In genomic region chr4:103119229-103120027, GRCm38 (mm10) we compare ENCODE assay signal across 8 mouse cellular contexts. TPM values are rescaled to one million over a fixed set of nuclear protein-coding genes. Genes with fewer than 3 reads are reported as not detected.
DNase-seq lines count a peak whose midpoint lies in the region; ATAC-seq and TF ChIP-seq lines count a peak whose summit lies in the region.

No protein-coding gene starts in this region.

- intact Hi-C loops in left cerebral cortex, adult 2 months (cut with DNase I) = loop anchor here (2.0 to 10.0 kb wide), 2 partner anchors 193 to 355 kb away; partner anchors contain the start of gene Oma1

- 0 out of 2 replicates have a peak, but pooled peaks cover 3% of the 10 kb centered on the region for H3K36me3 ChIP-seq in hindbrain, postnatal 0 days (ENCODE audit: insufficient read depth, low read length)

- peak overlapping the region; percentile 99 for H3K27ac ChIP-seq in cortical plate, adult 2 months (ENCODE audit: insufficient read depth, low read length)
- peak overlapping the region; percentile 90 for H3K27ac ChIP-seq in hindbrain, postnatal 0 days
- peak overlapping the region; percentile 78 for H3K27ac ChIP-seq in left cerebral cortex, adult 2 months

- peak overlapping the region; percentile 91 for H3K9ac ChIP-seq in hindbrain, postnatal 0 days (replicated peaks; ENCODE audit: low read length)

- H3K9me3 ChIP-seq in hindbrain, postnatal 0 days (ENCODE audit: low read length) = no peaks in the 10 kb centered on the region

- peaks cover 7% of the 10 kb centered on the region; the same call in 1 of the 2 replicates for H3K4me1 ChIP-seq in cortical plate, adult 2 months (ENCODE audit: control insufficient read depth, insufficient read depth, low read length)
- H3K4me1 ChIP-seq in hindbrain, postnatal 0 days (ENCODE audit: insufficient read depth, low read length) = no peaks in the 10 kb centered on the region; the same call in 1 of the 2 replicates

- ATAC-seq in hindbrain, postnatal 0 days = peak; percentile 67

- peak overlapping the region; percentile 42 for H3K4me3 ChIP-seq in cortical plate, adult 2 months (ENCODE audit: insufficient read depth, low read length)
- peak overlapping the region; percentile 88 for H3K4me3 ChIP-seq in hindbrain, postnatal 0 days (ENCODE audit: low read length)
- peak overlapping the region; percentile 52 for H3K4me3 ChIP-seq in left cerebral cortex, adult 2 months

- 4% methylated on average over 72 of the region's 111 CpGs for WGBS in hindbrain, postnatal 0 days

- H3K4me2 ChIP-seq in hindbrain, postnatal 0 days (ENCODE audit: low read depth, low read length) = peak overlapping the region; percentile 91

- TF ChIP-seq CTCF in cortical plate, adult 2 months (IDR thresholded peaks at IDR 0.05; ENCODE audit: extremely low read depth, insufficient read depth, low read length) = no peak
- no peak for TF ChIP-seq CTCF in hindbrain, postnatal 0 days (IDR thresholded peaks at IDR 0.05; ENCODE audit: low read depth)
- no peak; the same call in 1 of the 2 replicates for TF ChIP-seq CTCF in left cerebral cortex, adult 2 months (IDR thresholded peaks at IDR 0.05)

- DNase-seq in ZHBTc4 (ENCODE audit: low read depth, low spot score) = peak; percentile 86
- peak; percentile 71 to 81 for DNase-seq in gastrocnemius, adult 8-10 months (ENCODE audit: low spot score in 2 of 2)
- DNase-seq in hindbrain, postnatal 0 days (ENCODE audit: low spot score) = peak; percentile 88
- DNase-seq in left cerebral cortex, adult 2 months (ENCODE audit: extremely low spot score in 1 of 2, low spot score in 2 of 2) = peak; percentile 79 to 84
- peak; percentile 87 to 93 for DNase-seq in lung, postnatal 4 days
- peak; percentile 89 for DNase-seq in retina, postnatal 1 day
- DNase-seq in thymus, postnatal 4 days = peak; percentile 93

- 0 out of 2 replicates have a peak, but pooled peaks have one; percentile 38 for TF ChIP-seq POLR2A in cortical plate, adult 2 months (IDR thresholded peaks at IDR 0.05; ENCODE audit: extremely low read depth, insufficient read depth, low read length)

- no peaks in the 10 kb centered on the region for H3K27me3 ChIP-seq in hindbrain, postnatal 0 days (ENCODE audit: insufficient read depth, low read length)

RNA-seq across cellular contexts. Expression of gene Wdr78, which starts 5.1 kb away (rescaled TPM):
- polyA plus RNA-seq in cortical plate, adult 2 months (2012; rRNA removed) = 5.9 and 6.8 TPM in 2 replicates
- under 1 TPM; 0.38 to 0.75 (median 0.47) TPM for total RNA-seq in gastrocnemius, adult 8-10 months (2022)
- 4.2 TPM in 2 replicates for total RNA-seq in hindbrain, postnatal 0 days (2014; rRNA removed)
- polyA plus RNA-seq in hindbrain, postnatal 0 days (2015; fragmentation: Nextera tagmentation; extraction: Ambion mirVana) = 2.8 and 3.0 TPM in 2 replicates
- total RNA-seq in left cerebral cortex, adult 2 months (2021) = 10 to 100 TPM; 15.8 to 17.1 TPM

RNA-seq across cellular contexts. Expression of gene Mier1, which starts 5.2 kb away (rescaled TPM):
- 27.0 and 34.3 TPM in 2 replicates for polyA plus RNA-seq in cortical plate, adult 2 months (2012; rRNA removed)
- 10 to 100 TPM; 15.2 to 21.0 (median 17.4) TPM for total RNA-seq in gastrocnemius, adult 8-10 months (2022)
- total RNA-seq in hindbrain, postnatal 0 days (2014; rRNA removed) = 26.1 and 27.8 TPM in 2 replicates
- polyA plus RNA-seq in hindbrain, postnatal 0 days (2015; fragmentation: Nextera tagmentation; extraction: Ambion mirVana) = 37.4 and 39.2 TPM in 2 replicates
- 10 to 100 TPM; 44.9 to 45.6 TPM for total RNA-seq in left cerebral cortex, adult 2 months (2021)

Comparison
In these comparisons a context has a peak if more than half of its experiments do, and no peak if none do; other contexts are left out.
1. Peak in every context shown above with its lines: DNase-seq, ATAC-seq, H3K4me3 ChIP-seq and H3K27ac ChIP-seq.